Mouse (Mus musculus): ENCODE measurements around the gene Elfn1.

Elfn1 gene

GRCm38 (mm10) chr5:139910755-139911300 lies 3.1 kb downstream of the Elfn1 start:
- CTCF ChIA-PET, result no interaction called here

- CTCF ChIA-PET, result no interaction called here
Measured at GRCm38 (mm10) chr5:139911506-139911905, 3.8 kb downstream of the Elfn1 start.

GRCm38 (mm10) chr5:139912121-139912771 lies 4.5 kb downstream of the Elfn1 start:
- CTCF ChIA-PET, result no interaction called here

GRCm38 (mm10) chr5:139921666-139922065 lies 13.9 kb downstream of the Elfn1 start:
- CTCF ChIA-PET, result no interaction called here

- CTCF ChIA-PET, result no interaction called here
Measured at GRCm38 (mm10) chr5:139923867-139924266, 16.1 kb downstream of the Elfn1 start.

GRCm38 (mm10) chr5:139930102-139930501 lies 22.4 kb downstream of the Elfn1 start:
- CTCF ChIA-PET, result no interaction called here

GRCm38 (mm10) chr5:139930927-139931351 lies 23.2 kb downstream of the Elfn1 start:
- CTCF ChIA-PET, result interaction anchor here (0.6 kb wide), 1 partner anchor 25 kb away, joined by 3 read pairs; no protein-coding TSS in a partner anchor

- CTCF ChIA-PET, result no interaction called here
Measured at GRCm38 (mm10) chr5:139931947-139932540, 24.3 kb downstream of the Elfn1 start.

GRCm38 (mm10) chr5:139932595-139933271 lies 25.0 kb downstream of the Elfn1 start:
- CTCF ChIA-PET, result no interaction called here

- CTCF ChIA-PET, result interaction anchor here (0.5 kb wide), 1 partner anchor 27 kb away, joined by 7 read pairs; no protein-coding TSS in a partner anchor
Measured at GRCm38 (mm10) chr5:139933476-139933875, 25.7 kb downstream of the Elfn1 start.

GRCm38 (mm10) chr5:139936431-139936830 lies 28.7 kb downstream of the Elfn1 start:
- CTCF ChIA-PET, result no interaction called here

GRCm38 (mm10) chr5:139944697-139945096 lies 37.0 kb downstream of the Elfn1 start:
- CTCF ChIA-PET, result no interaction called here

- CTCF ChIA-PET, result no interaction called here
Measured at GRCm38 (mm10) chr5:139945715-139946364, 38.1 kb downstream of the Elfn1 start.

- CTCF ChIA-PET, result no interaction called here
Measured at GRCm38 (mm10) chr5:139947446-139947845, 39.7 kb downstream of the Elfn1 start.

- CTCF ChIA-PET, result no interaction called here
Measured at GRCm38 (mm10) chr5:139948552-139948951, 40.8 kb downstream of the Elfn1 start.

- CTCF ChIA-PET, result no interaction called here
Measured at GRCm38 (mm10) chr5:139949363-139949762, 41.6 kb downstream of the Elfn1 start.

- CTCF ChIA-PET, result no interaction called here
Measured at GRCm38 (mm10) chr5:139949975-139950578, 42.3 kb downstream of the Elfn1 start.

GRCm38 (mm10) chr5:139956859-139957258 lies 49.1 kb downstream of the Elfn1 start:
- CTCF ChIA-PET, result interaction anchor here (0.6 kb wide), 1 partner anchor 244 kb away, joined by 8 read pairs; no protein-coding TSS in a partner anchor

- CTCF ChIA-PET, result no interaction called here
Measured at GRCm38 (mm10) chr5:139959741-139960140, 52.0 kb downstream of the Elfn1 start.

GRCm38 (mm10) chr5:139964391-139964790 lies 56.6 kb downstream of the Elfn1 start:
- CTCF ChIA-PET, result no interaction called here

GRCm38 (mm10) chr5:139965596-139965995 lies 57.9 kb downstream of the Elfn1 start:
- CTCF ChIA-PET, result interaction anchor here (0.6 kb wide), 1 partner anchor 1608 kb away, joined by 20 read pairs; no protein-coding TSS in a partner anchor

All from spleen, embryonic (tissue).